Mouse (Mus musculus) mouse embryonic stem cell (cell line): ENCODE data around the gene Itih2.

ENCODE experiments used
- in situ Hi-C, 2 experiments: fragments of 300-500 bp; cut with MboI; formaldehyde crosslinking; loops; 1 replicate in 1 of 2; 3 replicates in 1 of 2; pipeline ENCODE4 v1.14.3; 2019 to 2020; ENCODE audit warnings: low sequenced_read_pairs in 2 of 2, low pct_unique_long_range_greater_than_20kb in 1 of 2, mixed read lengths in 1 of 2; ENCODE audit not compliant: unreplicated experiment in 1 of 2

Itih2 gene

GRCm38 (mm10) chr2:10131296-10131695, at the start of gene Itih2:
Itih2 (minus strand) TSS chr2:10131396.
- in situ Hi-C loops = no loop called here

GRCm38 (mm10) chr2:10169991-10170390, 38.8 kb upstream of the Itih2 start:
- in situ Hi-C loops = no loop called here

GRCm38 (mm10) chr2:10168016-10168415, 36.8 kb upstream of the Itih2 start:
- in situ Hi-C loops = no loop called here

GRCm38 (mm10) chr2:10167283-10167682, 36.1 kb upstream of the Itih2 start:
- in situ Hi-C loops = no loop called here

- in situ Hi-C loops = no loop called here
These were observed 35.4 kb upstream of the Itih2 start for GRCm38 (mm10) chr2:10166635-10167034.

- in situ Hi-C loops = no loop called here
These were observed 30.8 kb upstream of the Itih2 start for GRCm38 (mm10) chr2:10162011-10162410.

- in situ Hi-C loops = no loop called here
These were observed 26.0 kb upstream of the Itih2 start for GRCm38 (mm10) chr2:10157184-10157583.

GRCm38 (mm10) chr2:10153201-10154075, 22.2 kb upstream of the Itih2 start, which contains the start of gene Itih5:
Itih5 (plus strand) TSS chr2:10153571.
- in situ Hi-C loops = no loop called here

GRCm38 (mm10) chr2:10152590-10152989, 21.4 kb upstream of the Itih2 start:
- in situ Hi-C loops = no loop called here

GRCm38 (mm10) chr2:10147176-10147575, 16.0 kb upstream of the Itih2 start:
- in situ Hi-C loops = no loop called here

GRCm38 (mm10) chr2:10145514-10145913, 14.3 kb upstream of the Itih2 start:
- in situ Hi-C loops = no loop called here

GRCm38 (mm10) chr2:10142472-10143454, 11.6 kb upstream of the Itih2 start:
- in situ Hi-C loops = no loop called here

GRCm38 (mm10) chr2:10140456-10140855, 9.3 kb upstream of the Itih2 start:
- in situ Hi-C loops = no loop called here

GRCm38 (mm10) chr2:10137320-10137719, 6.1 kb upstream of the Itih2 start:
- in situ Hi-C loops = no loop called here

GRCm38 (mm10) chr2:10133941-10134340, 2.7 kb upstream of the Itih2 start:
- in situ Hi-C loops = no loop called here

- in situ Hi-C loops = no loop called here
These were observed 932 bp upstream of the Itih2 start for GRCm38 (mm10) chr2:10132128-10132527.

GRCm38 (mm10) chr2:10130341-10130990, 730 bp downstream of the Itih2 start:
- in situ Hi-C loops = no loop called here

GRCm38 (mm10) chr2:10128571-10128970, 2.6 kb downstream of the Itih2 start:
- in situ Hi-C loops = no loop called here

- in situ Hi-C loops = no loop called here
These were observed 3.7 kb downstream of the Itih2 start for GRCm38 (mm10) chr2:10127471-10127870.
